Mouse (Mus musculus) olfactory bulb, adult 2 months (tissue): Measurements from ENCODE around the gene Lingo2. TPM values are rescaled to one million over a fixed set of nuclear protein-coding genes. Genes with fewer than 3 reads are reported as not detected.

Experiments
- H3K27ac ChIP-seq: fragments of 200-500 bp; 2 replicates; pipeline ENCODE4 v1.5.1; 2012; ENCODE audit warnings: low read depth, low read length; ENCODE audit not compliant: insufficient read depth
- H3K4me1 ChIP-seq: fragments of 200-500 bp; 2 replicates; pipeline ENCODE4 v1.6.1; 2012; ENCODE audit warnings: low read length; ENCODE audit not compliant: control insufficient read depth, insufficient read depth
- H3K4me3 ChIP-seq: fragments of 200-500 bp; 2 replicates; pipeline ENCODE4 v1.5.1; 2012; ENCODE audit warnings: mild to moderate bottlenecking, low read depth, low read length, moderate library complexity; ENCODE audit not compliant: insufficient read depth
- CTCF ChIP-seq: fragments of 200-500 bp; IDR thresholded peaks from 2 replicates; pipeline ENCODE4 v1.5.1; 2012; ENCODE audit warnings: low read depth, mild to moderate bottlenecking, low read length, moderate library complexity; ENCODE audit not compliant: insufficient read depth
- POLR2A ChIP-seq: fragments of 200-500 bp; IDR thresholded peaks from 2 replicates; pipeline ENCODE4 v1.6.1; 2012; ENCODE audit warnings: mild to moderate bottlenecking, low read depth, low read length, moderate library complexity; ENCODE audit not compliant: insufficient read depth
- WGBS: fragments of 180-500 bp; shearing (Covaris S2); methylation state at CpG from one replicate; pipeline ENCODE4 v1.1.7; 2018; 5-methylcytosine and 5-hydroxymethylcytosine counted together
- polyA plus RNA-seq: library from polyadenylated mRNA; stranded (reverse); fragments of >200 nt; gene quantifications from 2 replicates; pipeline ENCODE4 v1.2.4, GENCODE M21; 2012; ENCODE audit warnings: low replicate concordance; ENCODE audit not compliant: missing spikeins, insufficient read depth, insufficient read length

Gene Lingo2
- polyA plus RNA-seq, 1 experiment = not detected

GRCm38 (mm10) chr4:35844518-35844917 lies 1107.0 kb downstream of the Lingo2 start:
- Histone ChIP-seq H3K27ac (no peak overlapping the region), H3K4me3 (no peak overlapping the region), H3K4me1 (no peaks in the 10 kb centered on the region)
- TF ChIP-seq CTCF (no peak), POLR2A (no peak)
- 26% methylated on average over 6 of the region's 6 CpGs for WGBS

- WGBS = 85% methylated on average over 7 of the region's 7 CpGs
- H3K4me1 ChIP-seq = no peaks in the 10 kb centered on the region
- H3K4me3 ChIP-seq = no peak overlapping the region
- TF ChIP-seq POLR2A (no peak), CTCF (no peak)
- no peak overlapping the region for H3K27ac ChIP-seq
Measured at GRCm38 (mm10) chr4:35823322-35823870, 1128.2 kb downstream of the Lingo2 start.

- no peaks in the 10 kb centered on the region for H3K4me1 ChIP-seq
- H3K4me3 ChIP-seq = no peak overlapping the region
- 89% methylated on average over 1 of the region's 1 CpGs for WGBS
- H3K27ac ChIP-seq = no peak overlapping the region
- TF ChIP-seq CTCF (no peak), POLR2A (no peak)
Measured at GRCm38 (mm10) chr4:35820701-35821100, 1130.8 kb downstream of the Lingo2 start.

GRCm38 (mm10) chr4:35814698-35815097 lies 1136.8 kb downstream of the Lingo2 start:
- Histone ChIP-seq H3K4me3 (no peak overlapping the region), H3K27ac (no peak overlapping the region), H3K4me1 (no peaks in the 10 kb centered on the region)
- TF ChIP-seq POLR2A (no peak), CTCF (no peak)
- WGBS = 98% methylated on average over 1 of the region's 1 CpGs

GRCm38 (mm10) chr4:35807497-35808210 lies 1143.9 kb downstream of the Lingo2 start:
- TF ChIP-seq POLR2A (no peak), CTCF (no peak)
- Histone ChIP-seq H3K4me1 (no peaks in the 10 kb centered on the region), H3K4me3 (no peak overlapping the region), H3K27ac (no peak overlapping the region)
- WGBS = 75% methylated on average over 6 of the region's 6 CpGs

GRCm38 (mm10) chr4:35806881-35807464 lies 1144.6 kb downstream of the Lingo2 start:
- H3K27ac ChIP-seq = no peak overlapping the region
- no peak for TF ChIP-seq CTCF
- no peak for TF ChIP-seq POLR2A
- no peaks in the 10 kb centered on the region for H3K4me1 ChIP-seq
- WGBS = 69% methylated on average over 2 of the region's 2 CpGs
- H3K4me3 ChIP-seq = no peak overlapping the region

- Histone ChIP-seq H3K27ac (no peak overlapping the region), H3K4me1 (no peaks in the 10 kb centered on the region), H3K4me3 (no peak overlapping the region)
- no peak for TF ChIP-seq POLR2A
- TF ChIP-seq CTCF = no peak
- 31% methylated on average over 5 of the region's 5 CpGs for WGBS
Measured at GRCm38 (mm10) chr4:35784255-35784921, 1167.2 kb downstream of the Lingo2 start.

GRCm38 (mm10) chr4:35770810-35771209 lies 1180.7 kb downstream of the Lingo2 start:
- H3K27ac ChIP-seq = no peak overlapping the region
- H3K4me1 ChIP-seq = no peaks in the 10 kb centered on the region
- 66% methylated on average over 7 of the region's 7 CpGs for WGBS
- H3K4me3 ChIP-seq = no peak overlapping the region
- TF ChIP-seq CTCF (no peak), POLR2A (no peak)

- TF ChIP-seq POLR2A = no peak
- TF ChIP-seq CTCF = no peak
- Histone ChIP-seq H3K4me3 (no peak overlapping the region), H3K27ac (no peak overlapping the region), H3K4me1 (no peaks in the 10 kb centered on the region)
- WGBS = 50% methylated on average over 6 of the region's 6 CpGs
Measured at GRCm38 (mm10) chr4:35766905-35767304, 1184.6 kb downstream of the Lingo2 start.

- Histone ChIP-seq H3K4me3 (no peak overlapping the region), H3K4me1 (no peaks in the 10 kb centered on the region), H3K27ac (no peak overlapping the region)
- TF ChIP-seq CTCF = no peak
- 91% methylated on average over 5 of the region's 5 CpGs for WGBS
Measured at GRCm38 (mm10) chr4:35761181-35761580, 1190.4 kb downstream of the Lingo2 start.
